Mouse (Mus musculus) liver, embryonic 13.5 days (tissue): ENCODE data around the gene Pkn2. TPM values are rescaled to one million over a fixed set of nuclear protein-coding genes. Genes with fewer than 3 reads are reported as not detected.

Experiments
- polyA plus RNA-seq: library from polyadenylated mRNA; unstranded; fragments of >200 nt; fragmentation: Nextera tagmentation; extraction: Ambion mirVana; gene quantifications from 2 replicates; pipeline ENCODE4 v1.2.1, GENCODE M21; 2015

Gene Pkn2
- polyA plus RNA-seq, 1 experiment from 2014 or later, result 34.9 TPM

Other genes with a start within 250 kb of the Pkn2 start
- gene Kyat3, start 181.0 kb downstream of the Pkn2 start, polyA plus RNA-seq, result 10.3 and 11.9 TPM in 2 replicates
- 44.7 and 45.6 TPM in 2 replicates for gene Gtf2b, start 117.0 kb downstream of the Pkn2 start, polyA plus RNA-seq